Mouse (Mus musculus): Measurements from ENCODE around the gene Fam192a.

Fam192a gene

GRCm38 (mm10) chr8:94601607-94602385 lies at the start of gene Fam192a, which contains the start of gene Rspry1:
Fam192a (minus strand) TSS chr8:94601997.
Rspry1 (plus strand) TSS chr8:94601937.
- peak; percentile 100 for DNase-seq (ENCODE audit: extremely low spot score)

DNA sequence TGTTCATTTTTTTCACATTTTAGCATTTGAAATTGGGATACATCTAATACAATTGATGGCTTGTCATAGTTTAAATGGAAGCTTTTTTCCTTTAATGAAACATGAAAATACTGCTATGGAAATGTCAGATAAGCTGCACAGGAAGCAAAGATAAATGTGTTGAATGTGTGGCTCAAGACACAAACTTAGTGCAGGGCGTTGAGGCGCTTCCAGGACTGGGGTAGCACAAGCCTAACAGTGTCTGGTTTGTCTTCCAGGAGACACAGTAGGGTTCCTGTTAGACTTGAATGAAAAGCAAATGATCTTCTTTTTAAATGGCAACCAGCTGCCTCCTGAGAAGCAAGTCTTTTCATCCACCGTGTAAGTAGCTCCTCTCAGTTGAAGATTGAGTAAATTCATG lies 47.7 kb upstream of the Fam192a start:
- no peak for DNase-seq (ENCODE audit: extremely low spot score)

- DNase-seq (ENCODE audit: extremely low spot score) = no peak
Measured at GRCm38 (mm10) chr8:94646165-94646564, 44.4 kb upstream of the Fam192a start.

DNA sequence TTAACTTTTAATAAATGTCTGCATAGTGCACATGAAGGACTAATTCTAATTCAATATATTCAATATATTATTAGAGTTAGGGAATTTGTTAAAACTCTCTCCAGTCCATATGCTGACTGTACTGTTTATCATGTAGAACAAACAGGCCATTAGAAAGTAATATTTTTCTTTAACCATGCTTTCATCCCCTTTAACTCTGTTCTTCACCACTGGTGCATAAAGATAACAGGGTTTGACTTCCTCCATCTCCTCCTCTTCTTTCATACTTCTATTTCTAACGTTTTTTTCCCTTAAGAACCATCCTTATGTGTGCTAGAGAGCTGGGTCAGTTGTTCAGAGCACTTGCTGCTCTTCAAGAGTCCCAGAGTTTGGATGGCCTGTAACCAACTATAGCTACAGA lies 43.4 kb upstream of the Fam192a start:
- no peak for DNase-seq (ENCODE audit: extremely low spot score)

DNA sequence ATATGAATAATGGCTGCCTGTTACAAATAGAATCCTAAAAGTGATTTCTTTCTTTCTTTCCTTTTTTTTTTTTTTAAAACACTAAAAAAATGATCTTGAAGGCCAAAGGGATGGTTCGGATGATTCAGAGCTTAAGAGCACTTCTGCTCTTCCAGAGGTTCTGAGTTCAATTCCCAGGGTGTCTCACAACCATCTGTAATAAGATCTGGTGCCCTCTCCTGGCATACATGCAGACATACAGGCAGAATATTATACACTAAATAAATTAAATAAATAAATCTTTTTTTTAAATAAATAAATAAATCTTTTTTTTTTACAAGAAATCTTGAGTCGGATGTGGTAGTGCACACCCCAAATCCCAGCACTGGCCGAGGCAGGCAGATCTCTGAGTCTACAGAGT lies 40.1 kb upstream of the Fam192a start:
- DNase-seq (ENCODE audit: extremely low spot score) = no peak

- DNase-seq (ENCODE audit: extremely low spot score) = no peak
Measured at GRCm38 (mm10) chr8:94641183-94641582, 39.4 kb upstream of the Fam192a start.

DNA sequence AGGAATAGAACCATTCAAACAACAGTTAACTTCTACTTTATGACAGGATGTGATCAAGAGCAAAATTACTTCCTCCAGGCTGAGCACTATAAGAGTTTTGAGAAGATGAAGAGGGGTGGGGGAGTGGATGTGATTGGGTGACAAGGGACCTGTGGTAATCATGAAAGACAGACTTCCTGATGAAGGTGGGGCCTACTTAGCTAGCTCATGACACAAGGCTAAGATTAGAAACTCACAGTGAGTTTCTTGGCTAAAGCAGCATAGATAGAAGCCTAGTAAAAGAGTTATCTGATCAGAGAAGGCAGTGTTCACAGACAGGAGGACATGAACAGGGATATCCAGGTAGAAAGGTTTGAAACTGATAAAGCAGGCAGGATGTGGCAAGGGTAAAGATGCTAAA lies 32.4 kb upstream of the Fam192a start:
- no peak for DNase-seq (ENCODE audit: extremely low spot score)

DNA sequence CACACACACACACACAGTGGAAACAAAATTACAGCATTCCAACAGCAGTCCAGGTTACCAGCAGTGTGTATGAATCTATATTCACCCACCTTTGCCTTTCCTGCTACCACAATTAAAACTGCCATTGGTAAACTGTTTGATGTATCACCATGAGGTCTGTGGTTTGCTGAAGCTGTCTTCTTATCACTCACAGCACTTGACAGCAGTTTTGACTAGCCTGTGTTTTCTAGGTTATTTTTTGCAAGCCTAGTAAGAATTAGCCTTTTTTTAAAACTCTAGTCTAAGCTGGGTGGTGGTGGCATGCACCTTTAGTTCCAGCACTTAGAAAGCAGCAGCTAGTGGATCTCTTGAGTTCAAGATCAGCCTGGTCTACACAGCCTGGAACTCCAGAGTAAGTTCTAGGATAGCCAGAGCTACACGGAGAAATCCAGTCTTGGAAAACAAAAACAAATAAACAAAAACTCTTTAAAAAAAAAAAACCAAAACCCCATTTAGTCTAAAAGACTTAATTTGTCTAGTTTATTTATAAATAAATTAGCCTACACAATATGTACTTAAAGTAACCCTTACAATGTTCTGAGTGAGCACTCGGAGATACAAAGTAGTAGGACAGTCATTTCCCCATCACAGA lies 31.9 kb upstream of the Fam192a start:
- DNase-seq (ENCODE audit: extremely low spot score) = no peak

DNA sequence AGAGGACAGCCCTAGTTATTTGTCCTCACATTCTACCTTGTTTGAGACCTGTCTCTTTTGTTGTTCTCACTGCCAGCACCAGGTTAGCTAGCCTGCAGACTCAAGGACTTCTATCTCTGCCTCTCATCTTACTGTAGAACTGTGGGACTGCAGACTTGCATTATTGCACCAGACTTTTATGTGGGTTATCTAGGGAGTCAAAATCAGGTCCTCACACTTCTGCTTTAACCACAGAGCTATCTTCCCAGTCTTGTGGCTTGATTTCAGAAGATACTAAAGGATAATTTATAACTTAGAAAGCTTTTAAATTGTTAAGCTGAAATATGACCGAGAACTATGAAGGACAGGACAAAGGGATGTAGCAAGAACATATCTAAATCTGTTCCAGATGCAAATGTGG lies 23.1 kb upstream of the Fam192a start:
- no peak for DNase-seq (ENCODE audit: extremely low spot score)

DNA sequence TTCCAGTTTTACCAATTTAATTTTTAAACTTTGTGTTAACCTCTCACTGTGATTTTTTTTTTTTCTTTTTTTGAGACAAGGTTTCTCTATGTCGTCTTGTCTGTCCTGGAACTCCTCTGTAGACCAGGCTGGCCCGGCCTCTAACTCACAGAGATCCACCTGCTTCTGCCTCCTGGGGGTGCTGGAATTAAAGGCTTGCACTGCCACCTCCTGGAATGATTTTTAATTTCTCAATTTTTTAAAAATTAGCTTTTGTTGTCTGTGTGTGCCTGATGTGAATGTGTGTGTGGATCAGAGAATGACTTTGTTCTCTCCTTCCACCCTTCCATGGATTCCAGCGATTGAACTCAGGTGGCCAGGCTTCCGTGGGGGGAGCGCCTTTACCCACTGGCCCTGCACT lies 5.3 kb upstream of the Fam192a start:
- no peak for DNase-seq (ENCODE audit: extremely low spot score)

DNA sequence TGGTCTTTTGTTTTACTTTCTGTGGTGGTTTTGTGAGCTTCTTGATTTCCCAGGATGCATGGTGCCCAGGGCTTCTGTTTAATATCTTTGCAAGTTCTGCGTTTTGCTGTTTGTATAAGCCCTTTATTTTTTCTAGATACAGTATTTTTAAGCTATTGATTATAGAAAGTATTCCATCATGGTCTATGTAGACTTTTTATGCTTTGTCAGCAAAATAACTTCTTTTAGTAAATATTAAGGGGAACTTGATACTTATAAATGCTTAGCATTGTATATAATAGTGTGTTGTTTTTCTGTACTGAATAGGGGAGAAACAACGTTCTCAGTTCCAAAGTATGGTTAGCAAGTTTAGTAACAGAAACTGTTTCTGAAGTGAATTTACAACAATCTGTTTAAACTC lies 2.2 kb upstream of the Fam192a start:
- DNase-seq (ENCODE audit: extremely low spot score) = no peak

DNA sequence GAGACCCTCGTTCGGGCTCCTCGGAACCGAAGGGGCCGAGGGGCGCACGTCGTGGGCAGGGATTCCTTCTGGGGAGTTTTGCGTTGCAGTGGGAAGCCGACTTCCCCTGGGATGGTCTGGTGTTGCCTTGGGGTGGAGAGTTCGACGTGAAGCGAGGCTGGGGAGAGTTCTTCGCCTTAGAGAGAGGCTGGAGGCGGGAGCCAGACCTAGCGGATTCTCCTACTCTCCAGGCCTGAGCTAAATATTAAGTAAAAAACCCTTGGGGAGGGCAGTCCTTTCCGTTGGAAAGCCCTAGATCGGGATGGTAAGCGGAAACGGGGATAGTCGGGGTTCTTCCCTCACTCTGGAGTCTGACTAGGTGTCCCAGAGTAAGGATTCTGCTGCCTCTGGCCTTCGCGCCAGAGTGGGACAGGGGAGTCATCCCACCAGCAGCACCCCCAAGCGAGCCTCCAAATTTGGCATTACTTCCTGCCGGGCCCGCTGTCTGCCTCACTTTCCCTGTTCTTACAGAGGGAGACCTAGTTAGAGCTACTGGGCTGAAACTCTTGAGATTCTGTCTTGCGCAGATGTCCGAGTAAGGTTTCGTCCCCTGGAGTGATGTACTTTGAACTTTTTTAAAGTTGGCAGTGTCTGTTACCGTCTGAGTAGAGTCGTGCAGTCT lies 804 bp upstream of the Fam192a start:
- DNase-seq (ENCODE audit: extremely low spot score) = peak; percentile 41

DNA sequence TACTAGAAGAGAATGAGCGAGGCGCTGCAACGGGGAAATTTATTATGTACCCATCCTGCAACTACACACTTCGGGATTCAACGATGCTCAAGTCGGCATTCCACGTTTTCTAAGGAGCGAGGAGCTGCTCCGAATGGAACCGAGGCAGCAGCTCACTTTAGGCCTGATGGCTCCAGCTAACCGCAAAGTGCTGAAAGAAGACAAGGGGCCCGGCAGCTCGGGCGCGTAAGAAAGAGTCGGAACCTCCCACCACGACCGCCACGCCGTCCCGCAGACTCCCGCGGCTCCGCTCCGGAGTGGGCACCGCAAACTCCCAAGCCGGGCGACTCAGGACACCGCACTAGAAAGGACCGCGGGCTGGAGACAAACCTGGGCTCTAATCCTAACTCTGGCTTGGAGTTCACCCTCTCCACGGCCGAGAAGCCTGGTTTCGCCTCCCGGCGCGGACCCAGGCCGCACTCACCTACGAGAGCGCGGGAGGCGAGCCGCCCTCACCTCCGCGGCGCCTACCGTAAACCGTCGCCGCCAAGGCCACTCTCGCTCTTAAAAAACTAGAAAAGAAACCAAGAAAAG lies 677 bp downstream of the Fam192a start:
- DNase-seq (ENCODE audit: extremely low spot score) = peak; percentile 4

DNA sequence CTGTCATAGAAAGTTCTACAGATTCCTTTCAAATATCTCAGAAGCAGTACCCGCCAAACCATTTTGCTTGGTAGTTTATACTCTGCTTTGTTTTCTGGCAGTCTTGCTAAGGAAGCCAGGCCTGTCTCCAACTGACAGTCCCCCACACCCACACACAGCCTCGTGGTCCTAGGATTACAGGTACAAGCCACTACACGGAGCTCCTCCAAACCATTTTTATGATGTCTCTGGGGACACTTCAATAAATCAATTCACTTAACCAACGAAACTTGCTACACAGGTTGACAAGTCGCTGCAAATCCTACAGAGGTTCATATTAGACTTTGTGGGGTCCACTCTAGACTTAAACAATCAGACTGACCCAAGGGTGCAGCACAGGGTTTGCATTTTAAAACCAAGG lies 1.3 kb downstream of the Fam192a start:
- peak; percentile 4 for DNase-seq (ENCODE audit: extremely low spot score)

GRCm38 (mm10) chr8:94594211-94594610 lies 7.6 kb downstream of the Fam192a start:
- no peak for DNase-seq (ENCODE audit: extremely low spot score)

DNA sequence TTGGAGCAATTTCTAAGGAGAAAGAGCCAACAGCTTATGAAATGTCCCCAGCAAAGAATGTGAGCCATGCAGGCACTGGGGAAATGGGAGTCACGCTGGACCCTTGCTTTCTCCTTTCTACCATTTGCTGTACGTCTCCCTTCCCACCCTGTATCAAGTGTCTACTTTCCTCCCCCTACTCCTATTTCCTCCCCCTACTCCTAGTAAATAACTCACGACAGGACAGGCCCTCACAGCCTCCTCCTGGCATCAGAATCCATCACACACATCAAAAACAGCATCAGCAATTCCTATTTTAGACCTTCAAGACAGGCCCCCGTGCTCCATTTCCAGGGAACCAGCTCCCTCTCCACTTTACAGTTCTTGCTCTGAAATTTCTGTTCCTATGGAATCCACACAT lies 10.1 kb downstream of the Fam192a start:
- DNase-seq (ENCODE audit: extremely low spot score) = no peak

GRCm38 (mm10) chr8:94584238-94584817 lies 17.5 kb downstream of the Fam192a start:
- DNase-seq (ENCODE audit: extremely low spot score) = no peak

- DNase-seq (ENCODE audit: extremely low spot score) = no peak
Measured at GRCm38 (mm10) chr8:94582569-94582968, 19.2 kb downstream of the Fam192a start.

DNA sequence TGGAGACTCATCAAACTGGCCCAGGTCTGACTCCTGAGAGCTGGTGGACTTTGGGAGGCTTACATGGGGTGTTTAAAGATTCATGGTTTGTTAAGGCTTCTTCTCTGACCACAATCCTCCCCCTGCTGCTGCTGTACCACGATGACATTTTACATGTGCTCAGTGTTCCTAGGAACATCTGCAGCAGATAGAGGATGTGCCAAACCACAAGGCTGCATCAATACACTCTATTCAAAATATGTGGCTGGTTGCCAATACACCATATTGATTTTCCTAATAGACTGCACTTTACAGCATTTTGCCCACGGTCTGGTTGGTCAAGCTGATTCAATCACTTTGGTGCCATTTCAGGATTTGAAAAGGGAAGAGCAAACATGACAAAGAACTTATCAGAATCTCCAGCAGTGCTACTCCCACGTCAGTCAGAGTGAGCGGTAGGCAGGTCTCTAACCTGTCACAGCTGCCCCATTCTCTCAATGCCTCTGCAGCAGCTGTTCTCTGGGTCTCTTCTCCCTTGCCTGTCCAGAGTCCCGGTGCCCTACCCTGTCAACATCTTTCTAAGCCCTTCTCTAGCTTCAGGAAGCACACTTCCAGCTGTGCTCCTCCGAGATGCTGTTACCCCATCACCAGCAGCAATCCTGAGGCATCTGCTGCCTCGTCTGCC lies 19.8 kb downstream of the Fam192a start:
- no peak for DNase-seq (ENCODE audit: extremely low spot score)

DNA sequence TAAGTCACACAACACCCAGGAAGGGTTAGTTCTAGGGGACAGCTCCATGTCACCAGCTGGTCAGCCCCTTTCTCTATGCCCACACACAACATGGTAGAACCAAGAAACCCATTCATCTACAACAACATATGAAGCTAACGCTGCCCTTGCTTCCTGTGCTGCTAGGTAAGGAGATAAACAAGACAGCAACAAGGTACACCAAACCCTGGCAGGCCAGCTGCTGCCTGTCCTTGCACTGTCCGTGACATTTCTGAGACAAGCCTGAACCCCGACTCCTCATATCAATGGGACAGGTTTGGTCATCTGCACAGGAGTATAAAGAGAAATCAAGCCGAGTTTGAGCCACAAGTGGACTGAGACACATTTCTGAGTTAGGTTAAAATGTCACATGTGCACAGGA lies 26.6 kb downstream of the Fam192a start:
- DNase-seq (ENCODE audit: extremely low spot score) = no peak

DNA sequence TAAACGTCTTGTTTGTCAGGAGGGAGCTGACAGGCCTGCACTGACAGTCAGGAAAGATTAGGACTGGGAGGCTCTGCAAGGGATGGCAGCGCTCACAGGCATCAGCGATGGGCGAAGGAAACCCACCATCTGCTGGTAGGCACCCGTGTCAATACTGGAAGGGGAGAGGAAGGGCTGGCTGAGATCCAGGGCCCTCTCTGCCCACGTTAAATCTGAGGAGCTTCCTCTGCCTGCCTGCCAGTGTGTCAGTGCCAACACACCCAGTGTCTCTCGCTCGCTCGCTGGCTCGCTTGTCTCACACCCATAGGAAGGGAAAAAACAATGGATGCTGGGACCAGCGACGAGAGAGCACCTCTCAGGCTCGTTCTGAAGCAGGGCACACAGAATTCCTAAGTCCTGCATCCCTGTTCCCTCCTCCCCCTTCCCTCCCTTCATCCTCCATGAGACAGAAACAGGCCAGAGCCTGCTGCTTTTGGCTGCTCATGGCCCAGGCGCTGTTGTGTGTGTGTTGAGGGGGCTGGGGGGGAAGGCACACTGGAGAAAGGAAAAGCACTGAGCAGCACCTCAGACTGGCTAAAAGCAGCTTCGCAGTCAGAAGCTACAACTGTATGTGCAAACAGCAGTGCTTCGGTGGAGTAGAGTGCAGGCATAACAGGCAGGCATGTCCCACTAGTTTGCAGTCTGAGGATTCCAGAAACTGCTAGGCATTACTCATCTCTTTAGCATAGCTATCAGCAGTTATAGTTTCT lies 27.5 kb downstream of the Fam192a start:
- no peak for DNase-seq (ENCODE audit: extremely low spot score)
